Mouse (Mus musculus): ENCODE data around the gene Rnf207.

Gene Rnf207

DNA sequence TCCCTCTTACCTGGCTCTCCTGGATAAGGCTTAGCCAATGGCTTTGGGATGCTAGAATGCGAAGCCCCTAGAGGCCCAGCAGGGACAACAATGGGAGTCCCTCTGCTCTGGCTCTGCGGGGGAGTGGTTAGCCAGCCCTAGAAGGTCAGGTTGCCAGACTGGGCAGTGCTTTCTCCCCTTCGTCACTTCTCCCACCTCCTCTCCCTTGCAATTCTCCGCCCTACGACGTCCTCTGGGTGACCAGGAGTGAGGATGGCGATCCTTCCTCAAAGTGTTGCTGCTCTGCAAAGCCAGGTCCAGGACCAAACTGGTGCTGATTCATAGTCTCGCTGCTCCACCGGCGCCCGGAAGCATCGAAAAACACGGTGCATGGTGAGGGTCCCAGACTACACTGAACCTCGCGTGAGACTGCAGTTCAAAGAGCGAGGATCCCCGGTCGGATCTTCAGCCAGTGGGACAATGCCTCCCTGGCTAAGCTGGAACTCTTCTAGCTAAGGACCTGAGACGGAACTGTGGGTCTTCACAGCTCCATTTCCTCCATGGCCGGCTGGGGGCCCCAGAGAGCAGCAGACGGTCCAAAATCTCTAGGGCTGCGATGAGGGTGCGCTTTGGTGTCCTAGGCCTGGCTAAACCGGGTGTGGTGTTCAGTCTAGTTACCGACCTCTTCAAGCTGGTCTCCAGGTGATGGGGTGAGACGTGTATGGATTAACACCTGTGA lies at the start of gene Rnf207:
Gene Rnf207 (minus strand): TSS at position 477 of the 718 bp plus-strand sequence.
- peak; percentile 30 for DNase-seq (ENCODE audit: low spot score)

DNA sequence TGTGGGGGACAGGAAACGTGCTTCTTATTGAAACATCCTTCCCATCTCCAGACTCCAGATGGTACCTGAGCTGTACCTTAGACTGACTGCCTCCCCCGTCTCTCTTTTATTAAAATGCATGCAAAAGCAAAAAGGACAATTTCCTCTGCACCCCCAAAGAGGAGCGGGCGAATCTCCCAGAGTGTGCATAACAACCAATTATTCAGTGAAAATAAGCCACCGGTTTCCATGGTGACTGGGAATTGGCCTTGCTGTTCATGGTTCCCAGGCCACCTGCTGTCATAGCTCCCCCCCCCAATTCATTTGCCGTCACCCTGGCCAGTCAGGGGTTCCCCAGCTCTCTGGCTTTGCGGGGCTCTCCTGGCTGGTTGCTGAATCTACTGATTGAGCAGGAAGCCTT lies 46.4 kb upstream of the Rnf207 start:
- DNase-seq (ENCODE audit: low spot score) = no peak

DNA sequence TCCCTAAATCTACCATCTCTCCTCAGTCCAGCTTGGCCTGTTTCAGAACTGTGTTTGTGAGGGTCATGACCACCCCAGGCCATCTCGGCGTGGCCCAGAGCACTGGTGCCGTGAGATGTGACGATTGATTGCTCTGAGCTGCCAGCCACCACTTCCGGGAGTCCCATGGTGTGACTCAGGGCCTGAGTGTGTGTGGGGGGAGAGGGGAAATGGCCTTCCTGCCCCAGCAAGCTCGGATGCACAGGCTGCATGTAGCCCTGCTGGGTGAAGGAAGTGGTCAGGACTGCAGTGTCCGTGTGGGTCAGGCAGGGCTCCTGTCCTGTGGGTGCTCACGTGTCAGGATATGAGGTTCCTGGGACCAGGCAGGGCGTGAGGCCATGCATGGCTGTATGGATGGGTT lies 43.4 kb upstream of the Rnf207 start:
- DNase-seq (ENCODE audit: low spot score) = no peak

DNA sequence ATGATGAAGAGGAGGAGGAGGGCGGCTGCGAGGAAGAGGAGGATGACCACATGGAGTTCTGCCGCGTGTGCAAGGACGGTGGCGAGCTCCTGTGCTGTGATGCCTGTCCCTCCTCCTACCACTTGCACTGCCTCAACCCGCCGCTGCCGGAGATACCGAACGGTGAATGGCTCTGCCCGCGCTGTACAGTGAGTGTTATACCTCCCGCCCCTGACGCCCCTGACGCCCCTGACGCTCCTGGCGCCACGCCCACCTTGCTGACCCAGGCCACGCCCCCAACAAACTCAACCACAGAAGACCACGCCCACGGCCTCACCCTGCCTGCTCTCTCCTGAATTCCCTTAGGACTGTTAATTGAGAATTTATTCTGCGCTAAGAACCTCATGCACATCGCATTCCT lies 42.1 kb upstream of the Rnf207 start:
- peak; percentile 65 for DNase-seq (ENCODE audit: low spot score)

DNA sequence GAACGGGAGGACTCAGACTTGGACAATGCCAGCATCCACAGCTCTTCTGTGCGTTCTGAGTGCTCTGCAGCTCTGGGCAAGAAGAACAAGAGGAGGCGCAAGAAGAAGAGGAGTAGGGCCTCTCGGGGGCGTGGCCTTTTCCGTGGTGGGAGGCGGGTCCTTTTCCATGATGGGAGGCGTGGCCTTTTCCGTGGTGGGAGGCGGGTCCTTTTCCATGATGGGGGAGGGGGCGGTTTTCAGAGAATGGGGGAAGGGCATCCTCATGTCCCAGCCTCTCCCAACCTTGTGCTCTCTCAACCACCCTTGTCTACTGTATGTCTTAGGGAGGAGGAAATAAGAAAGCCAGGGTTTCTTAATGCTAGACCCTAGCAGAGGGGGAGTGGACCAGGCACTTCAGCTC lies 40.9 kb upstream of the Rnf207 start:
- DNase-seq (ENCODE audit: low spot score) = no peak

DNA sequence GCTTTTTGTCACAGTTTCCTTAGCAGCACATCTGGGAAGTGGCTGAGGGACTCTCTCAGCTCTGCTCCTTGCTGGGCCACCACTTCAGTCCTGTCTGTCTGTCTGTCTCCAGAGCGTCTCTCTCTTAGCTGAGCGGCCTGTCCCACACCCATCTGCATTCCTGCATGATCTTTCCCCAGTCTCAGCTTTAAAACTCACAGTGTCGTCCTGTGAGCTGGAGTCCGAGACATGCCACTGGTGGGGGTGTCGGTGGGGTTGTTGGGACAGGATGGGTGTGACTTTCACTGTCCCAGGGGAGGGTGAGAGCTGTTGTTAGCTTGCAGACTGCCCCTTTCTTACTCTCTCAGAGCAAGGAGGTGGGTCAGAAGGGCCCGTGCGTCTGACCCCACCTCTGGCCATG lies 36.9 kb upstream of the Rnf207 start:
- no peak for DNase-seq (ENCODE audit: low spot score)

DNA sequence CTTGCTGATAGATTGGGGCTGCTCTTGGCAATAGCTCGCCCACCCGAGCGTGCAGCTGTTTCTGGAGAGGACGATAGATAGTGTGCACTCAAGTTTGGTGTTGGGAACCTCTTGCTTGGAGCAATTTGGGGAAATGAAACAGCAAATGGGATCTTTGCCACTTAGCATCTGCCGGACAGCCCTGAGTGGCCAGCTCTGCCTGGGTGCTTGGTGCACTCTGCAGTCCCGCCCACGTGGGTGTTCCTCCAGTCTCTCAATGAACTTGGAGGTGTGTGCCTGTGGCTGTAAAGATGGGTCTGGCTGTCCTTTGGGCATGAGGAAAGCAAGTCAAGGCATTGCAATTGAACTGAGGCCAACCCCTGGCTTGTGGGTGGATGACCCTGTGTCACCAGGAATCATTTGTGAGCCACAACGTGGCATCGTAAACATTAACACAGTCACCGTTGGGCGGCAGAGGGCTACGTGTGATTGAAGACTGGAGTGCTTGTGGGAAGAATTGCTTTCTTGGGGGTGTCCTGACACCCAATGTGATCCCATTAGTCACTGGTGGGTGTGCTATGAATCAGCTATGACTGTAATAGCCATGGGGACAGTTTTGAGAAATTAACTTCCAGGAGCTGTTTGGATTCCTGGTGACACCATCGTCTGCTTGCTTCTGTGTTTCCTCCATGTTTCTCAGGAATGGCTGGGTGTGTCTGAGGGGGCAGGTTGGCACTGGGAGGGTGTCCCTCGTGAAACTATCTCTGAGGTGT lies 35.3 kb upstream of the Rnf207 start:
- DNase-seq (ENCODE audit: low spot score) = no peak

DNA sequence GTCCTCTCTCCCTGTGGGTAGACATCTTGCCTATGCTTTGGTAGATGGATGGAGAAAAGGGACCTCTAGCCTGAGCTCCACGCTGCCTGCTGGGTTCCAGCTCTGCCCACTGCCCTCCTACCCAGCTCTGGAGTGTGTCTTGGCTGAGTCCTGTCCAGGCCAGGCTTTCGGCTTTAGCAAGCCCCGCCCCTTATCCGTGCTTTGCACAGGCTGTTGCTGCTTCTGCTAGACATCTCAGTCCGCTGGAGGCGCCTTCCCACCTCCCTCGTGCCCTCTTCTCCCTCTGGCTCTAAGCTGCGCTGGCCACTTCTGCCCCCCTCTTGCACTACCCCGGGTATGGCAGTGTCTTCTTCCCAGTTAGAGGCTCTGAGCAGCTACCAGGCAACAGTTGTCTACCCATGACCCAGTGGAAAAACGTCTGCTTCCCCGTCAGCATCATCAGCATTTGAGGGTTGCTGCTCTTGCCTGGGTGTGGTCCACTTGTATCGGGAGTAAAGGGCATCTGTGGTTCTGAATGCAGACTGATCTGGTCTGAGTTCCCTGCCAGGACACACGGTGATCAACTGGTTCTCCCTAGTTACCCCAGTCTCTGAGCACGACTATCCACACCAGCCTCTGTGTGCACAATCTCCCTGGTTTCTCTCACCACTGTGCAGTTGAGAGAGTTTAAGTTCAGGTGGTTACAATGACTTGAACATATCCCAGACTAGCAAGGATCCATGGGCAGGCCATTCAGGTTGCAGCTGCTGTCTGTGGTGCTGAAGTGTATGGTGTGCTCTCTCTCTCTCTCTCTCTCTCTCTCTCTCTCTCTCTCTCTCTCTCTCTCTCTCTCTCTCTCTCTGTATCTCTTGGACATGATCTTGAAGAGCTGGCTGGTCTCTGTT lies 32.9 kb upstream of the Rnf207 start:
- no peak for DNase-seq (ENCODE audit: low spot score)

DNA sequence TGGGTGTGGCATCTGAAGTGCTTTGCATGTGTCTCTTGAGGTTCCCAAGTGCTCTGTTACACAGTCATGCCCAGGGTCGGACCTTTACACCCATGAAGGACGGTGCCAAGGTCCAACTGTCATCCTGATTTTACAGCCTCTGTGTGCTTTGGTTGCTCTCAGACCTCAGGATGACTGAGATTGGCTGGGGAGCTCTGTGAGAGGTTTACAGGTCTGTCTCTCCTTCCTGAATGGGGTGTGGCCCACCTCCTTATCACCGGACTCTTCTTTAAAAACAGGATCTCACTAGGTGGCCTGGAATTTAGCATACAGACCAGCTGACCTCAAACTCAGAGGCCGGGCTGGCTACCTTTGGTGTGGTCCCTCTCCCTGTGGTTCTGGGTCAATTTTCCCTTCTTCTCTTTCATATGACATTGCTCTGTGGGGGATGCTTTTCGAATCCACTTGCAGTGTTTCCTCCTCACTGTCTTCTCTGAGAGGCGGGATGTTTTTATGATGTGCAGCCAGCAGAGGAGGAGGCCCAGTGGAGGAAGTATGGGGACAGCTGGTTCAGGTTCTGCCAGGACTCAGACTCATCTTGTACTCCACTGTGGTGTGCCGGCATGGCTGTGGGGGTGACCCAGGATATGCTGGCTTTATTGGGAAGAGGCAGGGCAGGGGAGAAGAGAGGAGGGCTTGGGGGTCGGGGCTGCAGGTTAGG lies 32.1 kb upstream of the Rnf207 start:
- DNase-seq (ENCODE audit: low spot score) = no peak

DNA sequence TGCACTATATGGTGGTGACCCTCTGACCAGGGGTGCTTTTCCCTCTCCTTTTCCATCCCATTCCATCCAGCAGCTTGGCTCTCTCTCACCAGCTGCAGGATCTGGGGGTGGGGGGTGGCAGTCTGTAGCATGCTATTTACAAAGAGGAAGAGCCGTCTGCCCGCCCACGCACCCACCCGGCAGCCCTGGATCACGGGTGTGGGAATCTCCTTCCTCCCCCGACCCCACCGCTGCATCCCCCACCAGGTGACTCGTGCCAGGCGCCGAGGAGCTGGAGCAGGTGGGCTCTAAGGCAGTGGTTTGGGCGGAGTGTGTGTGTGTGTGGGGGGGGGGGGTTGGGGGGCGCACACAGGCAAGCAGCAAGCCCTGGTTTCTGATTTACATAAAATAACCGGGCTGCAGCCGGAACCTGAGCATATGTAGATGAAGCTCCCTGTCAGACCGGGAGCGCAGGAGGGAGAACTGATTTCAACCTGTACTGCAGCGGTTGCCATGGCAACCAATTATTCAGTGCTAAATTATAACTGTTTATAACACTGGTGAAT lies 31.1 kb upstream of the Rnf207 start:
- DNase-seq (ENCODE audit: low spot score) = no peak

DNA sequence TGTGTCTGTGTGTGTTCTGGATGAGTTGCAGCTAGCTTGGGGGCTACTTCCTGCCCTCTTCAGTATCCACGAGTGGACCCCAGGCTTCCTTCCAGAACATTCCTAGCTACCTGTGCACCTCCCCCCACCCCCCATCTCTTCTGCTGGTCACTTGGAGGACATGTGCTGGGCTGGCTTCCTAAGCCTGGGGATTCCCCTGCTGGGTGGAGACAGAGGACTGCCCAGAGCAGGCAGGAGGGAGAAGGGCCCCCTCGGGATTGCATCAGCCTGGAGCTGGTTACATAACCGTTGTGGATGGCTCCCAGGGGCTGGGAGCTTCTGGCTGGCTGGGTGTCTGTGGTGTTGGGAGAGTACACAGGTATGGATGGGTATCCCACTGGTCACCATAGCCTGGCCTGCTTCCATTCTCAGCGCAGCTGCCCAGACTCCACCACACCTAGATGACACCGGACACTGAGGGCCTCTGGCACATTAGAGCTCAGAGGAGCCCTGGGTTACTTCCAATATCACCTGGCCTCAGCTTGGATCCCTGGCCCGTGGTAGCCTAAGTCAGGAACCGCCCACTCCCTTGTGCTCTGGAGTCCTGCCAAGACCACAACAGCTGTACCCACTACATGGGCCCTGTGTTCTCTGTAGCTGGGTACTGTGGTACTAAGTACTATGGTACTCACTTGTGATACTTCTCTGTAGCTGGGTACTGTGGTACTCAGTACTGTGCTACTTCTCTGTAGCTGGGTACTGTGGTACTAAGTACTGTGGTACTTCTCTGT lies 26.5 kb upstream of the Rnf207 start:
- DNase-seq (ENCODE audit: low spot score) = no peak

DNA sequence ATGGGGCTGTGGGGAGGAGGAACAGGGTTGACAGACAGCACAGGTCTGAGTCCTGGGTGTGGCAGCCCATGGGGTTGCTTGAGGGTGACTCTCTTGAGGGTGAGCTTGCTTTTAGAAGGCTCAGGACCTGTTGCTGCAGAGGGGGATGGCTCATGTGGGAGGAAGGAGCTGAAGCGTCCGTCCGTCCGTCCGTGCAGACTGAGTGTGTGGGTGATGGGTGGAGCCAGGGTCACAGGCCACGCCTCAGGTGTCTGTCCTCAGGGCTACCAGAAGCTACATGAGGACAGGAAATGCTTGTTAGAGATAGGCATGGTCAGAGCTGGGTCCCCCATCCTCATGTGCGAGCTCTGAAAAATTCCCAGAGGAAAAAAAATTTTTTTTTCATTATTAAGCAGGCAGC lies 25.9 kb upstream of the Rnf207 start:
- DNase-seq (ENCODE audit: low spot score) = no peak

DNA sequence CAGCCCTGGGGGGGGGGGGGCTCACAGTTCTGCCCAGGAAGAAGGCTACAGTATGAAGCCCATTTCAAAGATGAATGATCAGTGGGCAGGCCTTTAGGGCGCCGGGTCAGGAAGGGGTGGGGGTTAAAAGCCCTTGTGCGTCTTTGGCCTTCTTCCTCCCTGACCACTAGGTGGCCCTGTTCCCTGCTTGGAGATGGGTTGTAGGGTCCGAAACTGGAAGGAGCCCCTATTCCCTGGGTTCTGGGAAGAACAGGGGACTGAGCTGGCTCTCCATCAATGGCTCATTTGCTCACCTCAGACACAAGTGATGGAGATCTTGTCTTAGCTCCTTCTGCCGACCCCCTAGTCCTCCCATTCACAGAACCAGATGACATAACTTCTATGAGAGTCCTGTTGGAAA lies 24.5 kb upstream of the Rnf207 start:
- no peak for DNase-seq (ENCODE audit: low spot score)

DNA sequence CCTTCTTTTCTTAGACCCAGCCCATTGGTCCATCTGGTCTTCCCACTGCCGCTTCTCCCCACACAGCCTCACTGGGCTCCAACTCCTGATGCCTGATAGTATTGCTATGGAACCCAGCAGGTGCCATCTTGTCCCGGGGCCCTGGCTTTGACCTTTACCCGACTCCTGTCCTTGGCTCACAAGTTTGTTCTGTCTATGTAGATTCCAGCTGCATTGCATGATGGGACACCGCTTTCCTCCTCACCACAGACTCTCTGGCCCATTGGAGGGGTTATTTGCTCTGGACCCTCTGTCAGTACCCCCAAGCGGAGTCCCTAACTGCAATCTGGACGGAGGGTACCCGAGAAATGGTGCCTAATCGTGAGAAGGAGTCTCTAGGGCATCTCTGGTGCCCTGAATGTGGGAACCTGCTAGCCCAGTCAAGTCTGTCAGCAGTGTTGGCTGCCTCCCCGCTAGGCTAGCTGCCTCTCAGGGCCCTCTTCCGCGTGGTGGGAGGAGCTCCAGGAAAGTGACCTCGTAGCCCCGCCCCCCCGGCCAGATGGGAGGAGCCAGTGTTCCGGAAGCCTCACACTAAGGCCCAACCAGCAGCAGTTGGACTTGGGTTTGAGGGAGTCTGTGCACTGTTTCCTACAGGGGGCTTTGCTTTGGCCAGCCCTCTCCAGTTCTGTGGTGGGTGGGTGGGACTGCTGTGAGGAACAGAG lies 21.9 kb upstream of the Rnf207 start:
- DNase-seq (ENCODE audit: low spot score) = peak; percentile 67

DNA sequence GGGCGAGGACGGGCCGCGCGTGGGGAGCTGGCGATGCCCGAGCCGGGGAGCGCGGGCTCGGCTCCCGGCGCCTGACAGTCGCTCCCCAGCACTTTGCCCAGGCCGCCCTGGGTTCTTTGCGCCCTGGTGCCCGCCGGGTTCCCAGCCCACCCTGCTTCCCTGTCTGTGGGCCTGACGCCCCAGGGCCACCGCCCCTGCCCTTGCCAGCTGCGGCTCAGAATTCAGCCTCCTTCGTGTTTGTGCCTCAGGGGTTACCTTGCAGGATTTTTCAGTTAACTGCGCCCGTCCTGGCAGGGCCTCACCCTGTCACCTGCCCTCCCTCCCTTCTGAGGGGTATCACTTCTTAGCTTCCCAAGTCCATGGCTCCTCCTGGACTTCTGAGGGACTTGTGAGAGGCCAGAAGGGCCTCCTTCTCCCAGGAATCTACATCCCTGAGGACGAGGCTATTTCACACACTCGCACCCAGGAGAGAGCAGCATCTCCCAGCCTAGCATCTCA lies 20.5 kb upstream of the Rnf207 start:
- DNase-seq (ENCODE audit: low spot score) = no peak

DNA sequence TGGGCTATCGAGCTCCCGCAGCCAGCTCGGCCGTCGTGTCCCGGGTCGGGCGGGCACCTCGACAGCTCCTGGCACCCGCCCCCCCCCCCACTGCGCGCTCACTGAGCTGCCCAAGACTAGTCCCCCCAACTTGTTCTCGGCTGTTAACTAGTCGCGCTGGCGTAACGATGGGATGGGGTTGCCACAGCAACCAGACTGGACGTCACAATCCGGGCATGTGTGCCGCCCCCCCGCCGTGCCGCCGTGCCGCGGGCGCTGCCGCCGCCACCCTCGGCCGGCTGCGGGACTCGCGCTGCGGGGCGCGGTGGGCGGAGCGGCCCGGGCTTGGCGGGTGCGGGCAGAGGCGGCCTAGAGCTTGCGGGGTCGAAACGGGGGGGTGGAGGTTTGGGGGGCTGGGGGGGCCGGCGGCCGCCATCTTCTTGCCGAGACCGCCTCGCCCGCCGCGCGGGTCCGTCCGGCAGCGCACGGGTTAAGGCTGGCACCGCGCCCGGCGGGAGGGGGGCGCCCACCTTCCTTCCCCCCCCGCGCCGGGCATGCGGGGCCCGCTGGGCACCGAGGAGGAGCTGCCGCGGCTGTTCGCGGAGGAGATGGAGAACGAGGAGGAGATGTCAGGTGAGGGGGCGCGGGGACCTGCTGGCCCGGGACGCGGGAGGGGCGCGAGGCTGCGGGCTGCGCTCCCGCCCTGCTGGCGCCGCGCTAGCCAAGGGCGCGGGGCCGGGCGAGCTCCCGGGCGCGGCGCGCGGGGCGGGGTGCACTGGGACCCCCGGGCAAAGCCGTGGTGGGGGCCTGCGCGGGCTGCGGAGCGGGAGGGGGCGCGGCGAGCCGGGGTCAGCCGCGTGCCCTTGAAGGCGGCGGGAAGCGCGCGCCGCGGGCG lies 19.9 kb upstream of the Rnf207 start, which contains the start of gene Chd5:
Gene Chd5 (plus strand): TSS at position 233 of the 874 bp plus-strand sequence.
- DNase-seq (ENCODE audit: low spot score) = no peak

DNA sequence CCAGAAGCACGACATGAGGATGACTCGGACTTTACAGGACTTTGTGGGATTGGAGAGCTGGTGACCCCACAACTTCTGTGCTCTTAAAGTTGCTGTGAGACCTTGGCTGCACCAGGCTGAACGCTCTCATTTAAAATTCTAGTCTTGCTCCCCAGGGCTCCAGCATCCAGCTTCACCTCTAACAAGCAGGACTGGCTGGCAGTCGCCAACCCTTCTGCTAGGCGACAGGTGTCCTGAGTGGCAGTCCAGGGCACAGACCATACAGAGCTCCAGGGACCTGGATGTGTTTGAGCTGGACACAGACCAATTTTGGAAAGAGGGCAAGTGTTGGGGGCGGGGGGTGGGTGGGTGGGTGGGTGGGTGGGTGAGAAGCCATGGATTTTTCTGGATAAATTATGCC lies 19.0 kb upstream of the Rnf207 start:
- no peak for DNase-seq (ENCODE audit: low spot score)

DNA sequence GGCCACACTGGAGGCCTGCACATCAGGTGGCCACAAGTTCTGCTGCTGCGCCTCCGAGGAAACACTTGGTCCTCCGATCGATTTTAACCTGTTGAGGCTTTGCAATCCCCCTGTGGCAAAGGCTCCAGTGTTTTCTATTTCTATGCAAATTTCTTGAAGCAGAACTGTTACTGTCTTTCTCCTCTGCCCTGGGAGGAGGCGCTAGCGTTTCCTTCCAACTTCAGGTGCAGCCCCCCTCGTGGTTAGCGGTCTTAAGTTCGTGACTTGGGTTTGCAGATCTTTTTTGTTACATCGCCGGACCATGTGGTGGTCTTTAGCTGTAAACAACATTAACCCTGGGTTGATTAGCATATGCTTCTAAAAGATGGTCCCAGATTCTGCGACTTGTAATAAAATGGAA lies 14.8 kb upstream of the Rnf207 start:
- no peak for DNase-seq (ENCODE audit: low spot score)

DNA sequence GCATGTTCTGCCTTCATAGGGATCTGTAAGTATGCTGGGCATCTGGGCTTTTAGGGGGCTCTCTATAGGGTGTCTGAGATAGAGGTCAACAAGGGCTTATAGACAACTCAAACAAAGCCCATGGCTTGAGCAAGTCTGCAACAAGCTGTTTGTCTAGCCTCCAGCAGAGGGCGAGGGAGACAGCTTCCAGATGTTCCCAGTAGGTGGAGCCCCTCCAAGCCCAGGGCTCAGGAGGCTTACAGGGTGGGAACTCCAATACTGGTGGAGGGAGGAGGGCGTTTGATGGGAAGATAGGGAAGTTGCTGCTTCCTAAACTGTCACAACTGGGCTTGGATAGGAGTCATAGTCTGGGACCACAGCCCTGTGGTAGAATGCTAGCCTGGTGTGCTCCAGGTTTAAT lies 14.2 kb upstream of the Rnf207 start:
- DNase-seq (ENCODE audit: low spot score) = no peak

All from testis, postnatal 14 days (tissue).